Mouse (Mus musculus) neural tube, embryonic 14.5 days (tissue): ENCODE data around the gene Tcf12. TPM values are rescaled to one million over a fixed set of nuclear protein-coding genes. Genes with fewer than 3 reads are reported as not detected.

Source experiments
- ATAC-seq: fragments of 200-750 bp; cut with Nextera tagmentation; 2 replicates; pipeline ENCODE4 v1.8.0; 2017; ENCODE audit warnings: low read depth, mild to moderate bottlenecking, moderate TSS enrichment, moderate library complexity
- H3K27ac ChIP-seq: fragments of 300-500 bp; sonication (generic); 2 replicates; pipeline ENCODE4 v1.5.1; 2014; ENCODE audit warnings: low read depth, mild to moderate bottlenecking, control low read depth, low read length, moderate library complexity, mixed read lengths
- H3K27me3 ChIP-seq: fragments of 300-500 bp; sonication (generic); 2 replicates; pipeline ENCODE4 v1.6.1; 2014; ENCODE audit warnings: low read length; ENCODE audit not compliant: control insufficient read depth, insufficient read depth
- H3K36me3 ChIP-seq: fragments of 300-500 bp; sonication (generic); 2 replicates; pipeline ENCODE4 v1.6.1; 2014; ENCODE audit warnings: low read length, mixed read lengths; ENCODE audit not compliant: control insufficient read depth, insufficient read depth
- H3K4me1 ChIP-seq: fragments of 300-500 bp; sonication (generic); 2 replicates; pipeline ENCODE4 v1.6.1; 2014; ENCODE audit warnings: low read length; ENCODE audit not compliant: control insufficient read depth, insufficient read depth
- H3K4me2 ChIP-seq: fragments of 300-500 bp; sonication (generic); 2 replicates; pipeline ENCODE4 v1.6.1; 2014; ENCODE audit warnings: mild to moderate bottlenecking, low read depth, low read length, control low read depth
- H3K4me3 ChIP-seq: fragments of 300-500 bp; sonication (generic); 2 replicates; pipeline ENCODE4 v1.5.1; 2014; ENCODE audit warnings: low read depth, low read length, control low read depth, mixed read lengths
- H3K9ac ChIP-seq: fragments of 300-500 bp; sonication (generic); replicated peaks from 2 replicates; pipeline ENCODE4 v1.6.1; 2014; ENCODE audit warnings: low read depth, mild to moderate bottlenecking, control low read depth, low read length, mixed read lengths
- H3K9me3 ChIP-seq: fragments of 300-500 bp; sonication (generic); 2 replicates; pipeline ENCODE4 v1.6.1; 2016; ENCODE audit warnings: low read length; ENCODE audit not compliant: control insufficient read depth
- WGBS: fragments of 180-500 bp; shearing (Covaris S2); extraction: QIAGEN DNeasy Blood & Tissue Kit; methylation state at CpG from one replicate; pipeline ENCODE4 v1.1.7; 2014; 5-methylcytosine and 5-hydroxymethylcytosine counted together
- polyA plus RNA-seq: library from polyadenylated mRNA; unstranded; fragments of >200 nt; fragmentation: Nextera tagmentation; extraction: Ambion mirVana; gene quantifications from 2 replicates; pipeline ENCODE4 v1.2.1, GENCODE M21; 2014

Gene Tcf12
- polyA plus RNA-seq, 1 experiment from 2014 or later: 74.1 TPM

DNA sequence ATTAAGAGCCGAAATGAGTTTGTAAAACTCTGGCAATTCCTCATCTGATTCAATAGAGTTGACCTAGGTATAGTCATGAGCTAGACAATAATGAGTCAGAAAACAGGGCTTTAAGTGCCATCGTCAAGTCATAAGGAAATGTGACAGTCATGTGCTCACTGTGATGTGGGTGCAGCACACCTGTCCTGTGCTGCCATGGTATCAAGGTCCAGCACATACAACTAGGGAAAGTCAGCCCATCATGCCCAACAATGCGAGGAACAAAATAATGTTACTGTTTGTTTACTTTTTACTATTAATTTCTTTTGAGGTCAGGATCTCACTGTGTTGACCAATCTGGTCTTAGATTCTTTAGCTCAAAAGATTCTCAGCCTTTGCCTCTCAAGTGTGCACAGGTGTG, 130.6 kb downstream of the Tcf12 start:
- Histone ChIP-seq H3K27ac (no peak overlapping the region), H3K4me1 (peaks cover 14% of the 10 kb centered on the region), H3K27me3 (no peaks in the 10 kb centered on the region), H3K36me3 (no peaks in the 10 kb centered on the region), H3K9me3 (no peaks in the 10 kb centered on the region), H3K4me3 (no peak overlapping the region), H3K9ac (no peak overlapping the region), H3K4me2 (no peak overlapping the region)
- no peak for ATAC-seq
- 97% methylated on average over 3 of the region's 3 CpGs for WGBS

DNA sequence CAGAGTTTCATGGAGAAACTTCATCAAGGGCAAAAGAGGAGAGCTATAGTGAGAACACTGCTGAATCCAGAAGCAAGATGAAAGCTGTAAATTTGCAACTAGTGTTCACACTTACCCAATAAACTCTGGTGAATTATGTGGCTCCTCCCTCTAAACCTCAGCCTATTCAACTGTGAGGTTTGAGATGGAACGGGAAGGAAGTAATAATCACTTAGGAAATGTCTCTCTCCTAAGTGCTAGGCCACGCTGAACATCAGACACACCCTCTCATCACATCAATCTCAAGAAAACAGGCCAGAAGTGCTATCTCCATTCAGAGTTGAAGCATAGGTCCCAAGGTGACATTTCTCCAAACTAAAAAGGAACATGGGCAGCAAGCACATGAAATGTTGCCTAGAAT, 131.1 kb downstream of the Tcf12 start:
- Histone ChIP-seq H3K4me2 (no peak overlapping the region), H3K27me3 (no peaks in the 10 kb centered on the region), H3K9ac (no peak overlapping the region), H3K9me3 (no peaks in the 10 kb centered on the region), H3K4me1 (peaks cover 17% of the 10 kb centered on the region), H3K36me3 (no peaks in the 10 kb centered on the region), H3K27ac (no peak overlapping the region), H3K4me3 (no peak overlapping the region)
- WGBS: 35% methylated on average over 2 of the region's 2 CpGs
- no peak for ATAC-seq

DNA sequence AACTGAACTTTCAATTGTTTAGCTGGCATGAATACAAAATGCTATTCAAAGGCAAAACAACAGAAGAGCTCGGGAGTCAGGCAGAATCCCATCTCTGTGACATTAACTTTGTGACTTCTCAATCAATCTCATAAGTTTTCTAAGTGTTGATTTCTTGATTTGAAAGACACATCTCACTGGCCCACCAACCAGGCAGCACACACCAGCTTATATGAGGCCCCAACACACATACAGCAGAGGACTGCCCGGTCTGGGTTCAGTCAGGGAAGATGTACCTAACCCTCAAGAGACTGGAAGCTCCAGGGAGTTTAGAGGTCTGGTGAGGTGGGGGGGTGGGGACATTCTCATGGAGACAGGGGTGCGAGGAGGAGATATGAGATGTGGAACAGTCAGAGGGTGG, 132.8 kb downstream of the Tcf12 start:
- H3K9ac ChIP-seq: no peak overlapping the region
- H3K4me3 ChIP-seq: no peak overlapping the region
- no peaks in the 10 kb centered on the region for H3K9me3 ChIP-seq
- 42% methylated on average over 3 of the region's 3 CpGs for WGBS
- no peaks in the 10 kb centered on the region for H3K36me3 ChIP-seq
- H3K27ac ChIP-seq: no peak overlapping the region
- peaks cover 29% of the 10 kb centered on the region for H3K4me1 ChIP-seq
- ATAC-seq: no peak
- H3K27me3 ChIP-seq: no peaks in the 10 kb centered on the region
- H3K4me2 ChIP-seq: no peak overlapping the region

DNA sequence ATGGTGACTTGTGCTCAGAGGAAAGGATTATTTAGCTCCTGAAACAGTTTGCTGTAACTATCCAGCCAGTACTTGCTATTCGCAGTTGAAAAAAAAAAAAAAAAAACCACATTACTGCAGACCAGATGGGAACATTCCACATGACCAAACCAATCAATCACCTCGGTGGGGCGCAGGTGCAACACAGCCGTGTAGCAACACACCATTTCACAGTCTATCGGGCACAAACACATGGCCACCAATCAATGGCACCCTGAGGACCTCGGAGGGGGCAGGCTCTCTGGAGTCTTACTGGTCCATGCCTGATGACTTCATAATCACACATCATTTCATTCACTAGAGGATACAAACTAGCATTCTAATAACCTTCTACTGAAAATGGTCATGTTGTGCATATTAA, 135.6 kb downstream of the Tcf12 start:
- peak; percentile 95 for ATAC-seq
- Histone ChIP-seq H3K9ac (no peak overlapping the region), H3K4me1 (peaks cover 35% of the 10 kb centered on the region), H3K4me2 (peak overlapping the region; percentile 24; the same call in 1 of the 2 replicates), H3K36me3 (no peaks in the 10 kb centered on the region), H3K9me3 (no peaks in the 10 kb centered on the region), H3K27ac (peak overlapping the region; percentile 74), H3K27me3 (no peaks in the 10 kb centered on the region), H3K4me3 (no peak overlapping the region)
- 8% methylated on average over 6 of the region's 6 CpGs for WGBS

GRCm38 (mm10) chr9:71975141-71975540, 136.5 kb downstream of the Tcf12 start:
- no peaks in the 10 kb centered on the region for H3K9me3 ChIP-seq
- no peaks in the 10 kb centered on the region for H3K36me3 ChIP-seq
- no peaks in the 10 kb centered on the region for H3K27me3 ChIP-seq
- H3K27ac ChIP-seq: peak overlapping the region; percentile 78; the same call in 1 of the 2 replicates
- H3K9ac ChIP-seq: no peak overlapping the region
- ATAC-seq: peak; percentile 59; the same call in 1 of the 2 replicates
- H3K4me3 ChIP-seq: no peak overlapping the region
- H3K4me1 ChIP-seq: peaks cover 35% of the 10 kb centered on the region
- 27% methylated on average over 4 of the region's 4 CpGs for WGBS
- H3K4me2 ChIP-seq: no peak overlapping the region

DNA sequence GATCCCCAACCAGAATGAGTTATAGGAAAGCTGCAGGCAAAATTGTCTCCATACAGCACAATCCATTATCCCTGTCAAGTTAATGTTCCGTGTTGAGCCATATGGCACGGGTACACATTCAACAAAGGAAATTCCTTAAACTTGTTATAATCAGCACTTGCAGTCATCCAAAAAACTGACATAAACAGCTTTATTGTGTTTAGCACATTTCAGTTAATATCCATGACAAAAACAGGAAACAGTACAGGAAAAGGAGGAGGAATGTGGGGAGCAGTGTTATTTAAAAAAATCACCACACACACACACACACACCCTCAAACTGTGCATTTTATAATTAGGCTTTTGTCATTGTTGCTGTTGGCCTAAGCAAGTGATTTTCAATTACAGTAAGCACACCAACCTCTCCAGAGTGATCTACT, 137.1 kb downstream of the Tcf12 start:
- ATAC-seq: peak; percentile 68
- Histone ChIP-seq H3K9ac (no peak overlapping the region), H3K9me3 (no peaks in the 10 kb centered on the region), H3K4me2 (peak overlapping the region; percentile 6; the same call in 1 of the 2 replicates), H3K27ac (peak overlapping the region; percentile 78), H3K4me1 (peaks cover 35% of the 10 kb centered on the region), H3K4me3 (no peak overlapping the region), H3K36me3 (no peaks in the 10 kb centered on the region), H3K27me3 (no peaks in the 10 kb centered on the region)
- WGBS: 3% methylated on average over 2 of the region's 2 CpGs

DNA sequence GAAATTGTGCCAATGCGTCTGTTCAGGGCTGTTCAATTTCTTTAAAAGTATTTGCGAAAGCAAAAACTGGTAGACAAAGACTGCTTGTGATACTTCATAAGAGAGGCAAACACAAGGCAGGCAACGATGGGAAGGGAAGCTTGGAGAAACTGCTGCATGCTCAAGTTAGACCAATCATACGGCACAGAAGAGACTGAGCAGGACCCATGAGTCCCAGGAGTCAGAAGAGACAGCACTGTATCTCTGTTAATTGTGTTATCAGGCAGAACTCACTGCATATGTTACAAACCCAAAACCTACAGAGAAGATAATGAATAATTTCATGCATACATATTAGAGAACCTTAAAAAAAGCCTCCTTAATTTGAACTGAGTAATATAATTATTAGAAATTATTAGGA, 147.6 kb downstream of the Tcf12 start:
- 80% methylated on average over 4 of the region's 4 CpGs for WGBS
- Histone ChIP-seq H3K9ac (no peak overlapping the region), H3K27ac (no peak overlapping the region), H3K9me3 (no peaks in the 10 kb centered on the region), H3K4me1 (peaks cover 6% of the 10 kb centered on the region), H3K4me2 (no peak overlapping the region), H3K36me3 (no peaks in the 10 kb centered on the region), H3K27me3 (no peaks in the 10 kb centered on the region), H3K4me3 (no peak overlapping the region)
- ATAC-seq: no peak

DNA sequence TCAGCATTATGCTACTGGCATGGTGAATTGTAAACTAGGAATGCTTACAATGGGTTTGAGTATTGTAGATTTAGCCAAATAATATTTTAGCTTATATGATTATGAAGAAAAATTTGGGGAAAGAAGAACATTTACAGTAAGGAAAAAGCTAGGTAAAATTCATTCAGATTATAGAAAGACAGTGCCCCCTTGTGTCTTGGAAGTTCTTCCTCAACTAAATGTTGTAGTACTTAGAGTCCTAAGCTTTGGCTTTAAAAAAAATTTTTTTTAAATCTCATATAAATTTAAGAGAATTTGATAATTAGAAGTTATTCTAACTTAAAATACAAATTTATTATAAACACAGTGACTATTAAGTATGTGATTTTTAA, 151.7 kb downstream of the Tcf12 start:
- Histone ChIP-seq H3K4me3 (no peak overlapping the region), H3K4me2 (peak overlapping the region; percentile 21; the same call in 1 of the 2 replicates), H3K36me3 (no peaks in the 10 kb centered on the region), H3K4me1 (peaks cover 6% of the 10 kb centered on the region), H3K9ac (no peak overlapping the region), H3K27ac (no peak overlapping the region), H3K9me3 (no peaks in the 10 kb centered on the region), H3K27me3 (no peaks in the 10 kb centered on the region)
- no peak for ATAC-seq

GRCm38 (mm10) chr9:71959259-71960025, 152.2 kb downstream of the Tcf12 start:
- no peak overlapping the region for H3K4me3 ChIP-seq
- no peaks in the 10 kb centered on the region for H3K36me3 ChIP-seq
- H3K27ac ChIP-seq: no peak overlapping the region
- H3K4me1 ChIP-seq: peaks cover 6% of the 10 kb centered on the region
- WGBS: 55% methylated on average over 11 of the region's 11 CpGs
- no peak overlapping the region for H3K9ac ChIP-seq
- H3K27me3 ChIP-seq: no peaks in the 10 kb centered on the region
- ATAC-seq: peak; percentile 71; the same call in 1 of the 2 replicates
- H3K9me3 ChIP-seq: no peaks in the 10 kb centered on the region
- H3K4me2 ChIP-seq: peak overlapping the region; percentile 21; the same call in 1 of the 2 replicates
